ENCODE assay signal across 8 mouse cellular contexts in genomic region chr13:100786414-100786867, GRCm38 (mm10). TPM values are rescaled to one million over a fixed set of nuclear protein-coding genes. Genes with fewer than 3 reads are reported as not detected.
A peak's percentile ranks its signal among the peaks of the same experiment; 100 is the strongest.
DNase-seq lines count a peak whose midpoint lies in the region; ATAC-seq and TF ChIP-seq lines count a peak whose summit lies in the region.

Gene Ccnb1, minus strand, starts transcription at chr13:100786570.

- no peaks in the 10 kb centered on the region for H3K9me3 ChIP-seq in hindbrain, postnatal 0 days (ENCODE audit: low read length)

- H3K36me3 ChIP-seq in hindbrain, postnatal 0 days (ENCODE audit: insufficient read depth, low read length): no peaks in the 10 kb centered on the region

- DNase-seq in T-cell, adult 2 months (ENCODE audit: low spot score): peak; percentile 83
- DNase-seq in cerebellum, postnatal 36 days: peak; percentile 87 to 90
- DNase-seq in gastrocnemius, adult 18-20 months (ENCODE audit: low spot score): peak; percentile 91
- DNase-seq in hindbrain, postnatal 0 days (ENCODE audit: low spot score): peak; percentile 97
- peak; percentile 81 to 85 for DNase-seq in left cerebral cortex, adult 2 months (ENCODE audit: extremely low spot score in 1 of 2, low spot score in 2 of 2)
- peak; percentile 88 for DNase-seq in right cerebral cortex, adult 2 months (ENCODE audit: low spot score in 2 of 2)
- DNase-seq in urinary bladder, postnatal 14 days (ENCODE audit: low spot score): peak; percentile 93

- no peaks in the 10 kb centered on the region for H3K4me1 ChIP-seq in hindbrain, postnatal 0 days (ENCODE audit: insufficient read depth, low read length)

- peak within 1 kb of the TSS; percentile 50 for H3K9ac ChIP-seq in hindbrain, postnatal 0 days (replicated peaks; ENCODE audit: low read length)

- peak; percentile 99 for ATAC-seq in hindbrain, postnatal 0 days
- ATAC-seq in megakaryocyte, adult 5-6 weeks (ENCODE audit: poor library complexity, severe bottlenecking): peak; percentile 97

- intact Hi-C loops in left cerebral cortex, adult 2 months (cut with DNase I): loop anchor here (5.0 kb wide), 1 partner anchor 44 kb away; the partner anchor contains the start of gene Mrps36

- H3K4me3 ChIP-seq in hindbrain, postnatal 0 days (ENCODE audit: low read length): peak within 1 kb of the TSS; percentile 61
- H3K4me3 ChIP-seq in left cerebral cortex, adult 2 months: peak within 1 kb of the TSS; percentile 68

- H3K4me2 ChIP-seq in hindbrain, postnatal 0 days (ENCODE audit: low read depth, low read length): peak within 1 kb of the TSS; percentile 98

- WGBS in hindbrain, postnatal 0 days: under 1% methylated on average over 35 of the region's 35 CpGs

- H3K27me3 ChIP-seq in hindbrain, postnatal 0 days (ENCODE audit: insufficient read depth, low read length): no peaks in the 10 kb centered on the region

- TF ChIP-seq CTCF in hindbrain, postnatal 0 days (IDR thresholded peaks at IDR 0.05; ENCODE audit: low read depth): peak; percentile 54
- TF ChIP-seq CTCF in left cerebral cortex, adult 2 months (IDR thresholded peaks at IDR 0.05): peak; percentile 15; the same call in 1 of the 2 replicates

- H3K27ac ChIP-seq in hindbrain, postnatal 0 days: peak within 1 kb of the TSS; percentile 12; the same call in 1 of the 2 replicates
- H3K27ac ChIP-seq in left cerebral cortex, adult 2 months: no peak within 1 kb of the TSS

RNA-seq across cellular contexts. Expression of gene Ccnb1, which starts in this region (rescaled TPM):
- not detected for total RNA-seq in gastrocnemius, adult 18-20 months (2021)
- total RNA-seq in hindbrain, postnatal 0 days (2014; rRNA removed): 23.1 and 34.4 TPM in 2 replicates
- 37.6 and 44.8 TPM in 2 replicates for polyA plus RNA-seq in hindbrain, postnatal 0 days (2015; fragmentation: Nextera tagmentation; extraction: Ambion mirVana)
- total RNA-seq in left cerebral cortex, adult 2 months (2021): under 1 TPM; 0.84 TPM
- total RNA-seq in megakaryocyte, adult 5-6 weeks (2015): 133 and 142 TPM in 2 replicates
- total RNA-seq in megakaryocyte, adult 5-6 weeks (2017): 188 and 197 TPM in 2 replicates

Comparison
In these comparisons a context has a peak if more than half of its experiments do, and no peak if none do; other contexts are left out.
1. RNA of gene Ccnb1 (total RNA-seq): 133 to 197 TPM in megakaryocyte, adult 5-6 weeks and 23.1 to 34.4 TPM in hindbrain, postnatal 0 days; 0.84 TPM in left cerebral cortex, adult 2 months and not detected in gastrocnemius, adult 18-20 months; every median in the first group is over 10 times any median in the second.
2. Peak in DNase-seq in gastrocnemius, adult 18-20 months; RNA of the gene not detected or under 1 TPM.
3. Peak in DNase-seq and H3K4me3 ChIP-seq in left cerebral cortex, adult 2 months; RNA of the gene not detected or under 1 TPM.
4. Peak in every context shown above with its lines, with median percentiles within 50 percentile points of each other: DNase-seq.